Mouse (Mus musculus) midbrain, embryonic 11.5 days (tissue): ENCODE measurements around the gene Brinp1. TPM values are rescaled to one million over a fixed set of nuclear protein-coding genes. Genes with fewer than 3 reads are reported as not detected.

ENCODE experiments used
- ATAC-seq: fragments of 200-750 bp; cut with Nextera tagmentation; 2 replicates; pipeline ENCODE4 v1.8.0; 2017; ENCODE audit warnings: moderate TSS enrichment, moderate library complexity; ENCODE audit not compliant: low FRiP score
- DNase-seq: peaks from one replicate; pipeline ENCODE4 v3.0.0; 2015; ENCODE audit warnings: low spot score; ENCODE audit errors: missing footprints
- H3K27ac ChIP-seq: fragments of 300-500 bp; sonication (generic); 2 replicates; pipeline ENCODE4 v1.5.1; 2014; ENCODE audit warnings: low read depth, low read length
- H3K27me3 ChIP-seq: fragments of 300-500 bp; sonication (generic); 2 replicates; pipeline ENCODE4 v1.6.1; 2014; ENCODE audit warnings: mild to moderate bottlenecking, low read length, moderate library complexity, mixed read lengths; ENCODE audit not compliant: control insufficient read depth, insufficient read depth
- H3K36me3 ChIP-seq: fragments of 300-500 bp; sonication (generic); 2 replicates; pipeline ENCODE4 v1.6.1; 2014; ENCODE audit warnings: mild to moderate bottlenecking, low read length, moderate library complexity, mixed read lengths; ENCODE audit not compliant: control insufficient read depth, insufficient read depth
- H3K4me1 ChIP-seq: fragments of 300-500 bp; sonication (generic); 2 replicates; pipeline ENCODE4 v1.6.1; 2014; ENCODE audit warnings: low read length; ENCODE audit not compliant: control insufficient read depth, insufficient read depth
- H3K4me2 ChIP-seq: fragments of 300-500 bp; sonication (generic); 2 replicates; pipeline ENCODE4 v1.6.1; 2014; ENCODE audit warnings: mild to moderate bottlenecking, moderate library complexity
- H3K4me3 ChIP-seq: fragments of 300-500 bp; sonication (generic); 2 replicates; pipeline ENCODE4 v1.5.1; 2014; ENCODE audit warnings: low read depth, low read length
- H3K9ac ChIP-seq: fragments of 300-500 bp; sonication (generic); 2 replicates; pipeline ENCODE4 v1.6.1; 2014; ENCODE audit warnings: low read length
- H3K9me3 ChIP-seq: fragments of 300-500 bp; sonication (generic); 2 replicates; pipeline ENCODE4 v1.6.1; 2016; ENCODE audit warnings: low read length; ENCODE audit not compliant: control insufficient read depth
- WGBS: fragments of 180-500 bp; shearing (Covaris S2); extraction: QIAGEN DNeasy Blood & Tissue Kit; methylation state at CpG from one replicate; pipeline ENCODE4 v1.1.7; 2014; 5-methylcytosine and 5-hydroxymethylcytosine counted together
- polyA plus RNA-seq: library from polyadenylated mRNA; unstranded; fragments of >200 nt; fragmentation: Nextera tagmentation; extraction: Ambion mirVana; gene quantifications from 2 replicates; pipeline ENCODE4 v1.2.1, GENCODE M21; 2014

The Brinp1 gene
- polyA plus RNA-seq, 1 experiment from 2014 or later = 7.8 TPM

- DNase-seq (no peak), ATAC-seq (no peak)
- Histone ChIP-seq H3K36me3 (no peaks in the 10 kb centered on the region), H3K27ac (no peak overlapping the region), H3K4me1 (no peaks in the 10 kb centered on the region), H3K4me2 (no peak overlapping the region), H3K4me3 (no peak overlapping the region), H3K9me3 (no peaks in the 10 kb centered on the region), H3K9ac (no peak overlapping the region), H3K27me3 (no peaks in the 10 kb centered on the region)
- 79% methylated on average over 1 of the region's 1 CpGs for WGBS
Measured at GRCm38 (mm10) chr4:68922944-68923343, 31.3 kb downstream of the Brinp1 start.

GRCm38 (mm10) chr4:68922504-68922903 is 31.7 kb downstream of the Brinp1 start:
- no peaks in the 10 kb centered on the region for H3K9me3 ChIP-seq
- ATAC-seq (no peak), DNase-seq (no peak)
- no peak overlapping the region for H3K4me3 ChIP-seq
- no peak overlapping the region for H3K27ac ChIP-seq
- no peaks in the 10 kb centered on the region for H3K4me1 ChIP-seq
- H3K9ac ChIP-seq = no peak overlapping the region
- 100% methylated on average over 1 of the region's 1 CpGs for WGBS
- no peaks in the 10 kb centered on the region for H3K27me3 ChIP-seq
- no peak overlapping the region for H3K4me2 ChIP-seq
- no peaks in the 10 kb centered on the region for H3K36me3 ChIP-seq

GRCm38 (mm10) chr4:68920127-68920526 is 34.1 kb downstream of the Brinp1 start:
- no peaks in the 10 kb centered on the region for H3K4me1 ChIP-seq
- H3K9me3 ChIP-seq = no peaks in the 10 kb centered on the region
- DNase-seq (no peak), ATAC-seq (no peak)
- no peak overlapping the region for H3K4me2 ChIP-seq
- H3K9ac ChIP-seq = no peak overlapping the region
- H3K4me3 ChIP-seq = no peak overlapping the region
- WGBS = 75% methylated on average over 3 of the region's 3 CpGs
- H3K27ac ChIP-seq = no peak overlapping the region
- no peaks in the 10 kb centered on the region for H3K27me3 ChIP-seq
- H3K36me3 ChIP-seq = no peaks in the 10 kb centered on the region

GRCm38 (mm10) chr4:68910942-68911341 is 43.3 kb downstream of the Brinp1 start:
- Histone ChIP-seq H3K9me3 (no peaks in the 10 kb centered on the region), H3K27me3 (no peaks in the 10 kb centered on the region), H3K9ac (no peak overlapping the region), H3K4me1 (no peaks in the 10 kb centered on the region), H3K27ac (no peak overlapping the region), H3K4me2 (no peak overlapping the region), H3K4me3 (no peak overlapping the region), H3K36me3 (no peaks in the 10 kb centered on the region)
- ATAC-seq = no peak
- no peak for DNase-seq
- 66% methylated on average over 3 of the region's 3 CpGs for whole genome bisulfite sequencing

GRCm38 (mm10) chr4:68906417-68907210 is 47.6 kb downstream of the Brinp1 start:
- H3K4me2 ChIP-seq = no peak overlapping the region
- no peak overlapping the region for H3K9ac ChIP-seq
- no peaks in the 10 kb centered on the region for H3K27me3 ChIP-seq
- H3K4me1 ChIP-seq = no peaks in the 10 kb centered on the region
- 80% methylated on average over 11 of the region's 11 CpGs for WGBS
- H3K36me3 ChIP-seq = no peaks in the 10 kb centered on the region
- no peak overlapping the region for H3K27ac ChIP-seq
- no peak for ATAC-seq
- no peak for DNase-seq
- H3K9me3 ChIP-seq = no peaks in the 10 kb centered on the region
- H3K4me3 ChIP-seq = no peak overlapping the region

GRCm38 (mm10) chr4:68890526-68890925 is 63.7 kb downstream of the Brinp1 start:
- ATAC-seq (no peak), DNase-seq (no peak)
- Histone ChIP-seq H3K27me3 (no peaks in the 10 kb centered on the region), H3K9ac (no peak overlapping the region), H3K4me3 (no peak overlapping the region), H3K4me2 (no peak overlapping the region), H3K4me1 (no peaks in the 10 kb centered on the region), H3K27ac (no peak overlapping the region), H3K36me3 (no peaks in the 10 kb centered on the region), H3K9me3 (no peaks in the 10 kb centered on the region)
- 86% methylated on average over 4 of the region's 4 CpGs for WGBS

- H3K4me2 ChIP-seq = no peak overlapping the region
- 92% methylated on average over 2 of the region's 2 CpGs for WGBS
- no peak overlapping the region for H3K27ac ChIP-seq
- DNase-seq (no peak), ATAC-seq (no peak)
- no peaks in the 10 kb centered on the region for H3K36me3 ChIP-seq
- H3K4me1 ChIP-seq = no peaks in the 10 kb centered on the region
- no peak overlapping the region for H3K9ac ChIP-seq
- no peak overlapping the region for H3K4me3 ChIP-seq
- H3K27me3 ChIP-seq = no peaks in the 10 kb centered on the region
- H3K9me3 ChIP-seq = no peaks in the 10 kb centered on the region
Measured at GRCm38 (mm10) chr4:68886276-68886675, 67.9 kb downstream of the Brinp1 start.

GRCm38 (mm10) chr4:68872028-68872427 is 82.2 kb downstream of the Brinp1 start:
- DNase-seq = no peak
- Histone ChIP-seq H3K4me2 (no peak overlapping the region), H3K4me1 (no peaks in the 10 kb centered on the region), H3K9me3 (no peaks in the 10 kb centered on the region), H3K27me3 (no peaks in the 10 kb centered on the region), H3K4me3 (no peak overlapping the region), H3K9ac (no peak overlapping the region), H3K36me3 (no peaks in the 10 kb centered on the region), H3K27ac (no peak overlapping the region)
- no peak for ATAC-seq

GRCm38 (mm10) chr4:68865135-68865767 is 88.9 kb downstream of the Brinp1 start:
- ATAC-seq (no peak), DNase-seq (no peak)
- Histone ChIP-seq H3K9me3 (no peaks in the 10 kb centered on the region), H3K27ac (no peak overlapping the region), H3K36me3 (no peaks in the 10 kb centered on the region), H3K9ac (no peak overlapping the region), H3K4me2 (no peak overlapping the region), H3K4me1 (no peaks in the 10 kb centered on the region), H3K4me3 (no peak overlapping the region), H3K27me3 (no peaks in the 10 kb centered on the region)
- 85% methylated on average over 4 of the region's 4 CpGs for WGBS
